In the genomic region with DNA sequence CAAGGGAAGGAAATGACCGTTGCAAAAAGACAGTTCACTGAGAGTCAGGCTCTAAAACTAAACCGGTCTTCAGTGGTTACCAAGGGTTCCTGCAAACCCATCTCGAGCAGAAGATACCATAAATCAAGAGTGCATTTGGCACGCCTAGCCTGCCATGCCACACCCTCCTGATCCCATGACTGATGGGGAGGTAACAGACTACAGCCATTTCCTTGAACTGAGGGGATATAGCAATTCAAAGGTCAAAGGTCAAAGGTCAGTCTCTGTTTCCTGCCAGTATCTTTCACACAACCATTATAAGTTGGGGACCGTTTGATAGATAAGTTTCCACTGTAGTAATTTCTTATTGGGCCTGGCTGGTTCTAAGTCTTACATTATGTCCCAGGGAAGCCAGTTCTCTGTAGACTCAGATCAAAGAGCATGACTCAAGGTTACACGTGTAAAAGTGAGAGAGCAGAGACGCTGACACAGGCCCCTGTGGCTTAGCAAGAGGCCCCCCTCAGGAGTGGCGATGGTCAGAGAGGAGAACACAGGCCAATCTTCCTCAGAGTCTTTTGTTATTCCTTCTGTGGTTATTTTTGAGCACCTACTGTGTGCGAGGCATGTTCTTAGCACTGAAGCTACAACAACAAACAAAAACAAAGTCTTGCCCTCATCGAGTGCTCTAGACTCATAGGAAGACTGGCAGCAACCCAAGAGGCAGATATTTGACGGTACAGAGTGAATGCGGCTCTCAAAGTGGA, we compare ENCODE assay signal across 13 mouse cellular contexts. TPM values are rescaled to one million over a fixed set of nuclear protein-coding genes. Genes with fewer than 3 reads are reported as not detected.
A peak's percentile ranks its signal among the peaks of the same experiment; 100 is the strongest.
DNase-seq lines count a peak whose midpoint lies in the region; ATAC-seq lines count a peak whose summit lies in the region.
"Had no signal": no experiment of that assay in that cellular context is flagged by ENCODE, and none has a peak within 500 bp of the region (broad histone marks: within the 10 kb centered on the region; RNA-seq: fewer than 3 reads in every experiment).

No protein-coding gene starts in this region.

- 62% methylated on average over 12 of the region's 12 CpGs for WGBS in heart, embryonic 13.5 days
- WGBS in kidney, embryonic 15.5 days: 45% methylated on average over 12 of the region's 12 CpGs
- WGBS in hindbrain, embryonic 13.5 days: 70% methylated on average over 12 of the region's 12 CpGs

- H3K4me3 ChIP-seq in heart, embryonic 13.5 days: no peak overlapping the region
- H3K4me3 ChIP-seq in kidney, embryonic 15.5 days (replicated peaks): no peak overlapping the region
- H3K4me3 ChIP-seq in hindbrain, embryonic 13.5 days: no peak overlapping the region
- H3K4me3 ChIP-seq: limb, embryonic 15.5 days had no signal

- H3K9ac ChIP-seq in heart, embryonic 13.5 days: 0 out of 2 replicates have a peak overlapping the region, but pooled peaks have one; percentile 24
- no peak overlapping the region for H3K9ac ChIP-seq in kidney, embryonic 15.5 days
- H3K9ac ChIP-seq in hindbrain, embryonic 13.5 days: no peak overlapping the region
- H3K9ac ChIP-seq: limb, embryonic 15.5 days had no signal

- no peak overlapping the region for H3K4me2 ChIP-seq in heart, embryonic 13.5 days
- no peak overlapping the region for H3K4me2 ChIP-seq in kidney, embryonic 15.5 days
- H3K4me2 ChIP-seq in hindbrain, embryonic 13.5 days: no peak overlapping the region
- H3K4me2 ChIP-seq: limb, embryonic 15.5 days had no signal

- peaks cover 51% of the 10 kb centered on the region for H3K4me1 ChIP-seq in heart, embryonic 13.5 days
- peaks cover 21% of the 10 kb centered on the region; the same call in 1 of the 2 replicates for H3K4me1 ChIP-seq in kidney, embryonic 15.5 days
- H3K4me1 ChIP-seq in hindbrain, embryonic 13.5 days (replicated peaks): no peaks in the 10 kb centered on the region

- 0 out of 2 replicates have a peak overlapping the region, but pooled peaks have one; percentile 17 for H3K27ac ChIP-seq in heart, embryonic 13.5 days (replicated peaks)
- H3K27ac ChIP-seq in kidney, embryonic 15.5 days: peak overlapping the region; percentile 45; the same call in 1 of the 2 replicates
- no peak overlapping the region for H3K27ac ChIP-seq in hindbrain, embryonic 13.5 days
- H3K27ac ChIP-seq: limb, embryonic 15.5 days had no signal

- no peaks in the 10 kb centered on the region for H3K27me3 ChIP-seq in heart, embryonic 13.5 days (replicated peaks)
- no peaks in the 10 kb centered on the region for H3K27me3 ChIP-seq in kidney, embryonic 15.5 days
- no peaks in the 10 kb centered on the region for H3K27me3 ChIP-seq in hindbrain, embryonic 13.5 days
- H3K27me3 ChIP-seq: limb, embryonic 15.5 days had no signal

- intact Hi-C loops in heart, postnatal 10 days (cut with DNase I): no loop called here

- H3K36me3 ChIP-seq in heart, embryonic 13.5 days: peaks cover 83% of the 10 kb centered on the region
- peaks cover 42% of the 10 kb centered on the region for H3K36me3 ChIP-seq in kidney, embryonic 15.5 days
- no peaks in the 10 kb centered on the region for H3K36me3 ChIP-seq in hindbrain, embryonic 13.5 days

- no peaks in the 10 kb centered on the region for H3K9me3 ChIP-seq in heart, embryonic 13.5 days
- no peaks in the 10 kb centered on the region for H3K9me3 ChIP-seq in kidney, embryonic 15.5 days (replicated peaks)
- no peaks in the 10 kb centered on the region for H3K9me3 ChIP-seq in hindbrain, embryonic 13.5 days
- H3K9me3 ChIP-seq: limb, embryonic 15.5 days had no signal

- DNase-seq in heart, postnatal 10 days: no peak
- no peak for DNase-seq in MN1 (ENCODE audit: low spot score)
- no peak for DNase-seq in heart, adult 8-10 months (ENCODE audit: low spot score)
- DNase-seq: cerebellum, postnatal 10 days; retina, postnatal 1 day had no signal

- ATAC-seq in heart, embryonic 13.5 days (ENCODE audit: extremely low read depth, insufficient number of reproducible peaks, low FRiP score, low TSS enrichment): no peak
- peak; percentile 74 for ATAC-seq in common myeloid progenitor, adult 5-6 weeks (replicated peaks; ENCODE audit: low read depth, poor library complexity, severe bottlenecking)
- no peak for ATAC-seq in kidney, embryonic 15.5 days (replicated peaks; ENCODE audit: low FRiP score)
- 0 out of 2 replicates have a peak, but pooled peaks have one; percentile 38 for ATAC-seq in megakaryocyte-erythroid progenitor cell, adult 5-6 weeks (replicated peaks; ENCODE audit: low FRiP score, low TSS enrichment, poor library complexity, severe bottlenecking)
- no peak for ATAC-seq in hindbrain, embryonic 13.5 days (ENCODE audit: low FRiP score)

RNA-seq across cellular contexts. Expression of a gene that starts 7.3 kb away (rescaled TPM):
- polyA plus RNA-seq in heart, embryonic 13.5 days (2015; fragmentation: Nextera tagmentation; extraction: Ambion mirVana): 44.8 and 48.9 TPM in 2 replicates
- 100 to 1,000 TPM in 1 of 2 experiments, 10 to 100 TPM in 1; 82.7 to 101 TPM for total RNA-seq in heart, postnatal 10 days (2021)
- 34.8 and 53.2 TPM in 2 replicates for total RNA-seq in common myeloid progenitor, adult 5-6 weeks (2017)
- polyA plus RNA-seq in kidney, embryonic 15.5 days (2015; fragmentation: Nextera tagmentation; extraction: Ambion mirVana): 29.9 and 31.0 TPM in 2 replicates
- total RNA-seq in megakaryocyte-erythroid progenitor cell, adult 5-6 weeks (2014; fragmentation: Nextera tagmentation): 17.3 and 20.6 TPM in 2 replicates
- 23.1 and 29.0 TPM in 2 replicates for total RNA-seq in megakaryocyte-erythroid progenitor cell, adult 5-6 weeks (2017)
- 10.1 and 11.1 TPM in 2 replicates for polyA plus RNA-seq in hindbrain, embryonic 13.5 days (2015; fragmentation: Nextera tagmentation; extraction: Ambion mirVana)
- 100 to 1,000 TPM; 116 to 131 (median 129) TPM for total RNA-seq in heart, adult 8-10 months (2022)

RNA-seq across cellular contexts. Expression of a gene that starts 21.8 kb away (rescaled TPM):
- polyA plus RNA-seq in heart, embryonic 13.5 days (2015; fragmentation: Nextera tagmentation; extraction: Ambion mirVana): not detected in 2 replicates
- total RNA-seq in heart, postnatal 10 days (2021): not detected
- not detected in 2 replicates for total RNA-seq in common myeloid progenitor, adult 5-6 weeks (2017)
- not detected in 2 replicates for polyA plus RNA-seq in kidney, embryonic 15.5 days (2015; fragmentation: Nextera tagmentation; extraction: Ambion mirVana)
- total RNA-seq in megakaryocyte-erythroid progenitor cell, adult 5-6 weeks (2014; fragmentation: Nextera tagmentation): 7.6 TPM in 1 of 2 replicates, not detected in the other
- total RNA-seq in megakaryocyte-erythroid progenitor cell, adult 5-6 weeks (2017): not detected in 2 replicates
- polyA plus RNA-seq in hindbrain, embryonic 13.5 days (2015; fragmentation: Nextera tagmentation; extraction: Ambion mirVana): not detected in 2 replicates
- not detected for total RNA-seq in heart, adult 8-10 months (2022)
- total RNA-seq: ES-E14 had no signal
- polyA plus RNA-seq: gonadal fat pad, adult 2 months; limb, embryonic 15.5 days had no signal

RNA-seq across cellular contexts. Expression of a gene that starts 40.7 kb away (rescaled TPM):
- 51.2 and 56.5 TPM in 2 replicates for polyA plus RNA-seq in heart, embryonic 13.5 days (2015; fragmentation: Nextera tagmentation; extraction: Ambion mirVana)
- total RNA-seq in heart, postnatal 10 days (2021): 10 to 100 TPM; 39.1 to 42.0 TPM
- total RNA-seq in common myeloid progenitor, adult 5-6 weeks (2017): 88.3 and 115 TPM in 2 replicates
- 50.5 and 51.8 TPM in 2 replicates for polyA plus RNA-seq in kidney, embryonic 15.5 days (2015; fragmentation: Nextera tagmentation; extraction: Ambion mirVana)
- 51.9 and 52.4 TPM in 2 replicates for total RNA-seq in megakaryocyte-erythroid progenitor cell, adult 5-6 weeks (2014; fragmentation: Nextera tagmentation)
- 47.2 and 50.8 TPM in 2 replicates for total RNA-seq in megakaryocyte-erythroid progenitor cell, adult 5-6 weeks (2017)
- 33.2 and 36.3 TPM in 2 replicates for polyA plus RNA-seq in hindbrain, embryonic 13.5 days (2015; fragmentation: Nextera tagmentation; extraction: Ambion mirVana)
- total RNA-seq in heart, adult 8-10 months (2022): 10 to 100 TPM; 27.6 to 35.3 (median 32.6) TPM

Comparison
In these comparisons a context has a peak if more than half of its experiments do, and no peak if none do; other contexts are left out.
1. ATAC-seq: peak in common myeloid progenitor, adult 5-6 weeks (single experiment) and megakaryocyte-erythroid progenitor cell, adult 5-6 weeks (single experiment); none in heart, embryonic 13.5 days (single experiment), kidney, embryonic 15.5 days (single experiment) and hindbrain, embryonic 13.5 days (single experiment).